Mouse (Mus musculus): ENCODE results near the gene Dlx5. TPM values are rescaled to one million over a fixed set of nuclear protein-coding genes. Genes with fewer than 3 reads are reported as not detected.

The Dlx5 gene
- polyA plus RNA-seq, 1 experiment from 2014 or later, result 70.1 TPM

GRCm38 (mm10) chr6:6863955-6864354 lies 17.9 kb downstream of the Dlx5 start:
- Histone ChIP-seq H3K4me1 (peaks cover 9% of the 10 kb centered on the region; the same call in 1 of the 2 replicates), H3K9ac (peak overlapping the region; percentile 84), H3K27me3 (peaks cover 62% of the 10 kb centered on the region), H3K36me3 (no peaks in the 10 kb centered on the region), H3K27ac (peak overlapping the region; percentile 97), H3K4me3 (peak overlapping the region; percentile 63), H3K9me3 (no peaks in the 10 kb centered on the region), H3K4me2 (replicated peaks) (peak overlapping the region; percentile 76)
- 1% methylated on average over 21 of the region's 21 CpGs for WGBS
- ATAC-seq (ENCODE audit: insufficient number of reproducible peaks, insufficient read depth, low FRiP score, low TSS enrichment), result no peak

- 1% methylated on average over 35 of the region's 52 CpGs for WGBS
- Histone ChIP-seq H3K9ac (peak within 1 kb of the TSS; percentile 84), H3K27ac (peak within 1 kb of the TSS; percentile 97)
Measured at GRCm38 (mm10) chr6:6863160-6863870, 18.6 kb downstream of the Dlx5 start, which contains the start of gene Dlx6. TSS of gene Dlx6 (plus strand) at chr6:6863334.

GRCm38 (mm10) chr6:6862611-6863010 lies 19.3 kb downstream of the Dlx5 start:
- Histone ChIP-seq H3K27me3 (peaks cover 68% of the 10 kb centered on the region), H3K4me1 (peaks cover 9% of the 10 kb centered on the region; the same call in 1 of the 2 replicates), H3K9ac (peak overlapping the region; percentile 44; the same call in 1 of the 2 replicates), H3K36me3 (no peaks in the 10 kb centered on the region), H3K9me3 (no peaks in the 10 kb centered on the region), H3K4me2 (replicated peaks) (peak overlapping the region; percentile 76), H3K4me3 (peak overlapping the region; percentile 63), H3K27ac (peak overlapping the region; percentile 97)
- WGBS, result under 1% methylated on average over 23 of the region's 23 CpGs
- peak; percentile 86 for ATAC-seq (ENCODE audit: insufficient number of reproducible peaks, insufficient read depth, low FRiP score, low TSS enrichment)

More at GRCm38 (mm10) chr6:6863160-6863870, 18.6 kb downstream of the Dlx5 start, which contains the start of gene Dlx6:
- H3K4me1 ChIP-seq, result peaks cover 9% of the 10 kb centered on the region; the same call in 1 of the 2 replicates
- H3K4me2 ChIP-seq (replicated peaks), result peak within 1 kb of the TSS; percentile 76
- no peaks in the 10 kb centered on the region for H3K36me3 ChIP-seq
- peak within 1 kb of the TSS; percentile 63 for H3K4me3 ChIP-seq
- no peaks in the 10 kb centered on the region for H3K9me3 ChIP-seq
- peaks cover 65% of the 10 kb centered on the region for H3K27me3 ChIP-seq
- peak; percentile 61 for ATAC-seq (ENCODE audit: insufficient number of reproducible peaks, insufficient read depth, low FRiP score, low TSS enrichment)

GRCm38 (mm10) chr6:6861798-6862428 lies 20.0 kb downstream of the Dlx5 start:
- no peaks in the 10 kb centered on the region for H3K36me3 ChIP-seq
- peak overlapping the region; percentile 44; the same call in 1 of the 2 replicates for H3K9ac ChIP-seq
- WGBS, result 1% methylated on average over 11 of the region's 11 CpGs
- peak overlapping the region; percentile 63 for H3K4me3 ChIP-seq
- peak overlapping the region; percentile 76 for H3K4me2 ChIP-seq (replicated peaks)
- peak overlapping the region; percentile 80 for H3K27ac ChIP-seq
- peaks cover 65% of the 10 kb centered on the region for H3K27me3 ChIP-seq
- peaks cover 9% of the 10 kb centered on the region; the same call in 1 of the 2 replicates for H3K4me1 ChIP-seq
- H3K9me3 ChIP-seq, result no peaks in the 10 kb centered on the region
- ATAC-seq (ENCODE audit: insufficient number of reproducible peaks, insufficient read depth, low FRiP score, low TSS enrichment), result no peak

- Histone ChIP-seq H3K27me3 (peaks cover 66% of the 10 kb centered on the region), H3K4me2 (replicated peaks) (peak overlapping the region; percentile 43), H3K9me3 (no peaks in the 10 kb centered on the region), H3K27ac (peak overlapping the region; percentile 86), H3K4me1 (peaks cover 11% of the 10 kb centered on the region), H3K4me3 (peak overlapping the region; percentile 39), H3K36me3 (no peaks in the 10 kb centered on the region), H3K9ac (peak overlapping the region; percentile 70)
- no peak for ATAC-seq (ENCODE audit: insufficient number of reproducible peaks, insufficient read depth, low FRiP score, low TSS enrichment)
- under 1% methylated on average over 21 of the region's 21 CpGs for WGBS
Measured at GRCm38 (mm10) chr6:6861086-6861797, 20.6 kb downstream of the Dlx5 start.

GRCm38 (mm10) chr6:6860411-6861085 lies 21.3 kb downstream of the Dlx5 start:
- H3K4me2 ChIP-seq (replicated peaks), result peak overlapping the region; percentile 43
- peaks cover 63% of the 10 kb centered on the region for H3K27me3 ChIP-seq
- H3K9ac ChIP-seq, result peak overlapping the region; percentile 70
- H3K4me3 ChIP-seq, result peak overlapping the region; percentile 39
- peak overlapping the region; percentile 86 for H3K27ac ChIP-seq
- ATAC-seq (ENCODE audit: insufficient number of reproducible peaks, insufficient read depth, low FRiP score, low TSS enrichment), result no peak
- peaks cover 15% of the 10 kb centered on the region for H3K4me1 ChIP-seq
- under 1% methylated on average over 33 of the region's 33 CpGs for WGBS
- H3K36me3 ChIP-seq, result no peaks in the 10 kb centered on the region
- H3K9me3 ChIP-seq, result no peaks in the 10 kb centered on the region

- H3K4me1 ChIP-seq, result peaks cover 20% of the 10 kb centered on the region
- no peaks in the 10 kb centered on the region for H3K36me3 ChIP-seq
- peak overlapping the region; percentile 43 for H3K4me2 ChIP-seq (replicated peaks)
- no peak for ATAC-seq (ENCODE audit: insufficient number of reproducible peaks, insufficient read depth, low FRiP score, low TSS enrichment)
- peak overlapping the region; percentile 70 for H3K9ac ChIP-seq
- no peaks in the 10 kb centered on the region for H3K9me3 ChIP-seq
- H3K27ac ChIP-seq, result peak overlapping the region; percentile 86
- H3K4me3 ChIP-seq, result peak overlapping the region; percentile 39
- H3K27me3 ChIP-seq, result peaks cover 62% of the 10 kb centered on the region
- 1% methylated on average over 21 of the region's 21 CpGs for WGBS
Measured at GRCm38 (mm10) chr6:6859950-6860410, 21.9 kb downstream of the Dlx5 start.

- peak overlapping the region; percentile 39 for H3K4me3 ChIP-seq
- no peak for ATAC-seq (ENCODE audit: insufficient number of reproducible peaks, insufficient read depth, low FRiP score, low TSS enrichment)
- H3K27me3 ChIP-seq, result peaks cover 68% of the 10 kb centered on the region
- H3K4me1 ChIP-seq, result peaks cover 20% of the 10 kb centered on the region
- WGBS, result 1% methylated on average over 19 of the region's 19 CpGs
- no peaks in the 10 kb centered on the region for H3K9me3 ChIP-seq
- no peaks in the 10 kb centered on the region for H3K36me3 ChIP-seq
- H3K4me2 ChIP-seq (replicated peaks), result peak overlapping the region; percentile 43
- peak overlapping the region; percentile 86 for H3K27ac ChIP-seq
- peak overlapping the region; percentile 70 for H3K9ac ChIP-seq
Measured at GRCm38 (mm10) chr6:6859111-6859949, 22.6 kb downstream of the Dlx5 start.

- Histone ChIP-seq H3K4me1 (peaks cover 15% of the 10 kb centered on the region), H3K36me3 (no peaks in the 10 kb centered on the region), H3K4me3 (peak overlapping the region; percentile 39; the same call in 1 of the 2 replicates), H3K9me3 (no peaks in the 10 kb centered on the region), H3K9ac (peak overlapping the region; percentile 42; the same call in 1 of the 2 replicates), H3K27me3 (peaks cover 68% of the 10 kb centered on the region), H3K27ac (peak overlapping the region; percentile 86), H3K4me2 (replicated peaks) (peak overlapping the region; percentile 43)
- no peak for ATAC-seq (ENCODE audit: insufficient number of reproducible peaks, insufficient read depth, low FRiP score, low TSS enrichment)
- WGBS, result 0% methylated on average over 1 of the region's 1 CpGs
Measured at GRCm38 (mm10) chr6:6858571-6858970, 23.3 kb downstream of the Dlx5 start.

- H3K9me3 ChIP-seq, result no peaks in the 10 kb centered on the region
- H3K4me1 ChIP-seq, result peaks cover 17% of the 10 kb centered on the region
- no peak overlapping the region for H3K9ac ChIP-seq
- 0 out of 2 replicates have a peak overlapping the region, but pooled peaks have one; percentile 0 for H3K4me3 ChIP-seq
- H3K27me3 ChIP-seq, result peaks cover 72% of the 10 kb centered on the region
- 20% methylated on average over 2 of the region's 2 CpGs for WGBS
- no peak overlapping the region for H3K27ac ChIP-seq
- no peak for ATAC-seq (ENCODE audit: insufficient number of reproducible peaks, insufficient read depth, low FRiP score, low TSS enrichment)
- H3K36me3 ChIP-seq, result no peaks in the 10 kb centered on the region
- peak overlapping the region; percentile 43; the same call in 1 of the 2 replicates for H3K4me2 ChIP-seq (replicated peaks)
Measured at GRCm38 (mm10) chr6:6857766-6858165, 24.1 kb downstream of the Dlx5 start.

Data from embryonic facial prominence, embryonic 12.5 days (tissue).